Mouse (Mus musculus) megakaryocyte progenitor cell, adult 5-6 weeks (primary cell): ENCODE data around the gene Myof. TPM values are rescaled to one million over a fixed set of nuclear protein-coding genes. Genes with fewer than 3 reads are reported as not detected.
A peak's percentile ranks its signal among the peaks of the same experiment; 100 is the strongest.

ENCODE experiments used
- ATAC-seq: replicated peaks from 2 replicates; pipeline ENCODE4 v1.8.0; 2016; ENCODE audit warnings: mild to moderate bottlenecking, moderate TSS enrichment, inconsistent platforms; ENCODE audit not compliant: poor library complexity
- total RNA-seq, 2 experiments: library from RNA; stranded (forward) in 1 of 2; stranded (reverse) in 1 of 2; fragments of 157-497, 149-512 nt in 1 of 2; fragments of 200-1000 nt in 1 of 2; gene quantifications; 2 replicates each; pipeline versions ENCODE4 v1.2.3 to v1.2.4; 2015 to 2017

Gene Myof
- total RNA-seq, 2 experiments from 2014 or later = 0.71 to 3.5 TPM

DNA sequence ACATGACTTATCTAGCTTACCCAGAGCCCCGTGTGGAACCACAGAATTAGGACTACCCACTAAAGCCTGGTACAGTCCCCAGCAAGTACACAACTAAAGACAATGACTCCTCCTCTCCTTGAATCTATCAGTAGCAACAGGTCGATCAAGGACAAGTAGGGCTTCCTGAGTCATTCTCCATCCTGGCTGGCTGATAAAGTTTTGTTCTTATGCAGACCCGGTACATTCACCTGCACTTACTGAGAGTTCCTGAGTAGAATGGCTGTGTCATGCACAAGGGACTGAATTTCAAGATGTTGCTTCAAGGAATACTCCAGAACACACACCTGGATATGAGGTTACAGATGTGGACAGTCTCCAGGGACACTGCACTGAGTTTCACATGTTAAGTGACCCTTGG, 1.8 kb upstream of the Myof start:
- no peak for ATAC-seq

DNA sequence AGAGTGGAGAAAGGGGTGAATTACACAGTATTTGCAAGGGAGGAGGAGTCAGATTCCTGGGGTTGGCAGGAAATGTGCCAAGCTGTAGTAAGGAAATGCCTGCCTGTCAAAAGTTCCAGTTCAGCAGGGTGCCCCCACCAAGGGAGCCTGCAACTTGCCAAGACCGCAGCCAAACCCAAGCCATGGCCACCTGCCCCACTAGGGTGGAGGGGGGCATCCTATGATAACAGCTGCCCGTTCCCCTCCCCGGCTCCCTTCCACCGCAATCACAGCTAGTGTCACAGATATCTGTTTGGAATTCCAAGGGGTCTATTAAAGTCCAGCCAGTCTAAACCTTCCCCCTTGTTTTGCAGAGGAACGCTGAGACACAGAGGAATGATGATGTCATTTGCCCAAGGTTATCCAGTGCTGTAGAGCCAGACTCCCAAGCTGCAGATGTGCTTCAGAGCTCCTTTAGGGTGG, 1.1 kb downstream of the Myof start:
- ATAC-seq = peak; percentile 65

DNA sequence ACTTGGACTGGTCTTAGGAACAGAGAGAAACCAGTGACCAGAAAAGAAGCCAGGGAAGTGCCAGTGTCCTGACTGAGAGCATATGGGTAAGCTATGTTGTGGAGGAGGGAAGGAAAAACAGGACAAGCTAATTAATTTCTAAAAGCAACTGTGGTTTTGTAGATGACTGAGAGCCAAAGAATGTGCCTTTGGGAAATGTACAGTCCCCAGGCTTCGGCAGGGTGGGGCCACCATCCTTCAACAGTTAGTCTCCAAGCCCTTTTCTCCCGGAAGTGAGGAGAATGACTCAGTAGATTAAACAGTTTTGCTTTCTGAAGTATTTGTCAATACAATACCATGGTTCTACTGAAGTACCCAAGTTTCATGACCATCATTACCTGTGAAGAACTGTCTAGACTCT, 5.1 kb downstream of the Myof start:
- ATAC-seq = no peak

DNA sequence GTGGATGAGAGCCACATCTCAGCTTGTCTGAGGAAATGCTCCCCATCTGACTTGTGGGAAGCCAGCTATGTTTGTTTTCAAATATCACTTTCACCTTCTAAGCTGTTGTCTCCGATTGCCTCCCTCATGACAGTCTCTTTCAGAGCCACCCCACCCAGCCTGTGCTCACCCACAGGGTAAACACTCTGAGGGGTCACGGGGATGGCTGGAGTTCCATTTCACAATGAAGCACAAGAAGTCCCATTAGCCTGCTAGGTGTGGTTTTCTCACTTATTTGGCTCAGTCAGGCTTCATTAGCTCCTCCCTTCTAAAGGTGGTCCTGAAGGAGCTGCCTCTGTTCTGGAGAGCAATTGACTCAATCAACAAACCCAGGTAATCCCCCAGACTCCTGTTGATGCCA, 7.6 kb downstream of the Myof start:
- no peak for ATAC-seq

DNA sequence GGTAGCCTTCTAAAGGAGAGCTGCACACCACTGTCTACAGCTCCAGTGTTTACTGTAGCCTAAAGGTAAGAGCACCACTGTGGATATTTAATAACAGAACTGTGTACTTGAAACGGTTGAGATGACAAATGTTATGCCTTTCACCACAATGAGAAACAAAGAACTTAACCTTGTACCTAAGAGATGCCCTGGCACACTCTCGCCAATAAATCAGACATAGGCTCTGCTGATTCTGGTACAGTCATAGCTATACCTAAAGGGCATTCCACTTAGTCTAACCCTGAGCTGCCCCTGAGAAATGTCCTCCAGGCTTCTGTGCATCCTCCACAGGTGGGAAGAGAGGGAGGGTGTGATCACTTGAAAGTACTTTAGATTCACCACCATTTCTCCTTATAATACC, 8.7 kb downstream of the Myof start:
- no peak for ATAC-seq

DNA sequence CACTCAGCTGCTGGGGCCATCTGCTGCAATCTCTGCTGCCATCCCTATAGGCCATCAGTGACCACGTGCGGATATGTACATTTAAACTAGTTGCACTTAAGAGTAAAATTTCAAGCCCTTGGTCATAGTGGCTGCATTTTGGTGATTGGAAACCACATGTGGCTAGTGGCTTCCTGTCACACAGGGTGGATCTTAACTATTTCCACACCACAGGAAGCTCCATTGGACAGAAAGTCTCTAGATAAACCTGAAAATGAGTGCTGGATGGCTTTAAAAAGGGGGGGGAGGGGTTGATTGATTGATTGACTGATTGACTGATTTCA, 9.7 kb downstream of the Myof start:
- peak; percentile 74 for ATAC-seq

DNA sequence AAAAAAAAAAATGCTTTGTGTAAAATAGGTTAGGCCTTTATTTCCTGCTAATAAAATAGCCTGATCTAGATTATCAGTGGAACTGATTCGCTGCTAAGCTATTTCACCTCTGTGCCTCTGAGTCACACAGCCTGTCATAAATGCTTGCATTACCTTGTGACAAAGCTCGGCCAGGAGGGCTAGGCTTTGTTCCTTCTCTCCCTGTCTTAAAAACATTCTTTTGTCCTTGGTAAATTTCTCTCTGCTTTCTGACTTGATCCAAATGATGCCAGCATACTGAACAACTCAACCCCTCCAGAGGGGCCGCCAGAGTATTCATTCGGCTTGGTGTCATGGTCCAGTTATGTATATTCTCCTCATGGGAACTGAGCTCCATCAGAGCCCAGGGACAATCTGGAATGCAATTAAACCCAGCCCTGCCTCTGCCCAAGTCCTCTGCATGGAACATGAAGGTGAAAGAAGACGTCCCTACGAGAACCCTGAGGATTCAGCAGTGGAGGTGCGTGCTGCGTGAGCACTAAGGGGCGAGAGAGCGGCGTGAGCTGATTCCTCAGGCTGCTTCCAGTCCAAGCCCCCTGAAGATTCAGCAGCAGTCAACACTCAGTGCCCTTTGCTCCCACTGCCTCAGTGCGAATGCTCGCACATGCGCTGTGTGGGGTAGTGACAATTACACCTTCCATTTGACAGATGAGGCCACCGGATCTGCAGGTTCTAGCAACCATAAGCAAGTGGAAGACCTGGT, 10.2 kb downstream of the Myof start:
- no peak for ATAC-seq

DNA sequence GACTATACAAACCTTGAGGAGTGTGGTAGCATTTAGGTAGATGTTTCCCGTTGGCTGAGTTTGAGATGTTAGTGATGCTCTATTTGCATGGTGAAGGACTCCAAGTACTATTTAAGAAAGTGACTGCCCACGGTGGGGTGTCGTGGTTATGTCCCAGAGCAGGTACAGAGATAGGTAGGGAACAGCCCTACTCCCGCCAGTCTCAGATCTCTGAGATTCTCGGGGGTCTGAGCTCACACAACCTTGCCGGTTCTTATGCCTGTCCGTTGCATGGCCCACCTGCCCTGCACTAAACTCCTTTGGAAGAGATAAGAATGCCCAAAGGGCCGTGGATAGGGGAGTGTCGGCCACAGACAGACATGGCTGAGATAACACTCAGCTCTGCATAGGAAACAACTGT, 12.2 kb downstream of the Myof start:
- ATAC-seq = no peak

DNA sequence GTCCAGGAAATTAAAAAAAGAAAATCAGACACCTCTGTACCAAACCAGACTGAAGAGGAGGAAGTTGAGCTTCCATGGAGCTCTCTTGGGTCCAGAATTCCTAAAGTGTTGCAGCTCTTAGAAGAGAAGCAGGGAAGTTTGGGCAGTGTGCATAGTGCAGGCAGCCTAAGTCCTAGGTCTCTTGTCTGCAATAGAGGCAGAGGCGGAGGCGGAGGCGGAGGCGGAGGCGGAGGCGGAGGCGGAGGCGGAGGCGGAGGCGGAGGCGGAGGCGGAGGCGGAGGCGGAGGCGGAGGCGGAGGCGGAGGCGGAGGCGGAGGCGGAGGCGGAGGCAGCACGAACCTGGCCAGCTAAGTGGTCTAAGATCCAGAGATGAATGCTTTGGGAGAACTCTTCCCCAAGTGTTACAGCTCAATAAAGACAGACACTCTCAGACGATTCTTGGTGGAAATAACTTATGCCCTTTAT, 12.7 kb downstream of the Myof start:
- ATAC-seq = peak; percentile 47

DNA sequence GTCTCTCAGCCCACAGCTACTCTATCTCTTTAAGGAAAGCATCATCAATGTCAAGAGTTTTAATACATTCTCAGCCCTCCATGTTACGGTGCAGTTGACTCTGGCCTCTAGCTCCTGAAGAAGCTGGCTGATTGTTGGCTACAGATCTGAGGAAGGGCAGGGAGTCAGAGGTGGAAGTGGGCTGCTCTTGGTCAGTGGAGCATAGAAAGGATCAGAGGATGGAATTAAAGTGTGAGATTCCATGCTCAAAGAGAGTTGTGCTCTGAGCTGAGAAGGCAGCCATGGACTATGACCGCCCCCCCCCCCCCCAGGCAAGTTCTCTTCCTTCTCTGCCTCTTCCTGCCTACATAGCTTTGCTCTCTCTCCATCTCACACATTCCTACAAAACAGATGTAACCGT, 13.5 kb downstream of the Myof start:
- ATAC-seq = no peak

DNA sequence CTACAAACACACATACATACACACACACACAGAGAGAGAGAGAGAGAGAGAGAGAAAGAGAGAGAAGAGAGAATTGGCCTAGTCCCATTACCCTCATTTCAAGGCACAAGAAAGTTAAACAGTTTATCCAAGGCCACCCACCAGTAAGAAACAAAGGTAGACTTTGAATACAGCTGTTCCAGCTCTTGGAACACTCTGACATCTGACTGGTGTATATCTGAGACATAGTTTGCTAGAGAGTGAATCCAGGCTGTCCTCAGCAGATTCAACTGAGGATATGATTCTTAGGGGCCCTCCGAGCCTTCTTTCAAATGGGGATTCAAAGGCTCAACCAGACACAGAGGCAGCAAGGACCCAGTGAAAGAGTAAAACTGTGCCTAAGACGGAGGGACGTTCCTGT, 14.1 kb downstream of the Myof start:
- ATAC-seq = no peak

DNA sequence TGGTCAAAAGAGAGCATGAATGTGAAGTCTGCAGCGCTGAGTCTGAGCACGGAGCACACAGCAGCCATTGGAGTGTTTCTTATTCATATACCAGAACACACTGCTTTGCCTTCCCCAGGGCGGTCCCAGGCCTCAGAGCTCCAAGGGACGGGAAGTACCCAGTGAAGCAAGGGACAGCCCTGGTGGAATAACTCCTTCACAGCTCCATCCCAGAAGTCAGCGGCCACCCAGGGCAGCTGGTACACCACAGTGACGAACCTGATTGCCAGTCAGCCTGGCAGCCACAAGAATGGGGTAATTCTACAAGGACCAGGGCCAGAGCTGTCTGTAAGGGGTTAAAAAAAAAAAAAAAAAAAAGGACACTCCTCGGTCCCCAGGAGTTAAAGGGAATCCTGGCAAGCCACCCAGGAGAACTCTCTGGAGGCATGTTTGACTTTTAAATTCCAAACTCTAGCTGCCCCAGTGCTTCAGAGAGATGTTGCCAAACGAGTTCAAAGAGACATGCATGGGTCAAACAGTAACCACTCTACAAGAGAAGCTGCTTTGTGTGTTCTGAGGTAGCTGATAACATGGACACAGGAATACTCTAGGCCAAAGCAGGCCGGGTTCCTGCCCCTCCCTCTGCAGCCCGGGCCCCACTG, 15.4 kb downstream of the Myof start:
- ATAC-seq = no peak

DNA sequence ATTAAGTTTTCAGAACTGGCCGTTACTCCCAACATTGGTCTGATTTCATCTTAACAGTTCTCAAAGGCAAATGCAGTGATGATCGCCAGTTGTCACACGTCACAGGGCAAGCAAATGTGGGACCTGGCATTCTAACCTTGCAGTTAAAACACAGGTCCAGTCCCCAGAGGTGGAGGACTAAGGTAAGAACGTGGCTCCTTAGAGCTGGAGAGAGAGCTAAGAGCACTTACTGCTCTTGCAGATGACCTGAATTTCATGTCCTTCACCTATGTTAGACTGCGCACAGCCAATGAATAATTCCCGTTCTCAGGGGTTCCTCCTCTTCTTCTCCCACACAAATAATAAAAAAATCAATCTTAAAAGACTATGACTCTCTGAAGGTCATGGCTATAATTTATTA, 16.0 kb downstream of the Myof start:
- no peak for ATAC-seq

DNA sequence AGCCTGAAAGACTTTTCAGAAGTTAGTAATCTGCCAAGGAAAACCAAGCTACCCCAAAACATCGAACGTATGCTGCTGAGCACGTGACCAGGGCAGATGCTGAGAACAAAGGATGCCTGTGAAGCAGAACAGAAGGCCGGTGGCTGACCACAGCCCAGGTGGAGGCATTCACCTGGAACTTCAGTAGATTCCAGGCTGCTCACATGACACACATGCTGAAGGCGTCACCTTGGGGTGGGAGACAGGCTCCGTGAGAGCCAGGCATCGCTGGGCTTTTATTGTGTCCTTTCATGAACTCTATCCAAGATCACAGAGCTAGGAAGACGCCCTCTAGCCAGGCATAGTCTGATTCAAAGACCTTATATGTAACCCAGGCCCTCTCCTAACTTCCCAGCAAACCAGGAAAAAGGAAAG, 17.2 kb downstream of the Myof start:
- no peak for ATAC-seq

DNA sequence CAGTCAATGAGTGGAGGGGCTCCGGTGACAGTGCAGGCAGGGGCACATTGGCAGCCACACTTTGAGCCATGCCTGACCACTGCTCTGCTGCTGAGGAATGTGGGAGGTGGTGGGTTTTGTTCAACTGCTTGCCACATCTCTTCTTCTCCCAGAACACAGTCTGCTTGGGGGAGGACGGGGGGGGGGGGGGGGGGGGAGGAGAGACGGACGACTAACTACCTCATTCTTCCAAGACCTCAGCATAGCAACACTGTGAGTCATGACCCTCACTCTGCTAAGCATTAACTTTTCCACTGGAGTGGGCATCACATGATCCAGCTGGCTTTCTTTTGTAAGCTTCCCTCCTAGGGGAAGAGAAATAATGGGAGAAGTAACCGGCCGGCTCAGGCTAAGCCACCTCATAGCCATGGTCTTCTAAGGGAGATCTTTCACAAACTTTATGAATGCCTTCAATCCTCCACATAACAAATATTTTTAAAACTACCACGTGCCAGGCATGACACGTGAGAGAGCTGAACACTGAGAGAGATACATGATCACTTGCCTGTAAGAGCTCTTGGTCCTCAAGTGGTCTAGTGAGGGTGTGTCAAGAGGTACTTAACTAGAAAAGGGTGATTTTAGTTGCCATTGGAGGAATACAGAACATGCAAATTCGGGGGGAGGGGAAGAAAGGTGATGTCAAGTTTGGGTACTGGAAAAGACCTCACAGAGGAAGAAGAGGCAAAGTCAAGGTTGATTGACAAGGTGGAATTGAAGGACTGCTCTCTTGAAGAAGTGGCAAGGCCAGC, 17.9 kb downstream of the Myof start:
- ATAC-seq = peak; percentile 56

DNA sequence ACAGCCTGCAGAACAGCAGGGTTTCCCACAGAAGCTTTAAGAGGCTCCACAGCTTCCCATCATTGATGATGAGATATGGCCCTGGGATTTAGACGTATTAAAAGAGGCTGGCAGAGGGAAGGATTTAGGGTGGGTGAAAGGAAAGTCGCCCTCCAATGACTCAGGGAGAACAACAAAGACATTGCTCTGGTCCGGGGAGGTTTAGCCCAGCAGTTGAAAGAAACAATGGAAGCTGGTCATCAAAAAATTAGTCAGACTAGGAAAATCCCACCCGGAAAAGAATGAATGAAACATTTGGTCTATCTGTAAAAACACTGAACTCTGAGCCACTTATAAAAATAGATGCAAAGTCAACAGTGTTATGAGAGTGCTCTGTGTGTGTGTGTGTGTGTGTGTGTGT, 19.8 kb downstream of the Myof start:
- no peak for ATAC-seq

DNA sequence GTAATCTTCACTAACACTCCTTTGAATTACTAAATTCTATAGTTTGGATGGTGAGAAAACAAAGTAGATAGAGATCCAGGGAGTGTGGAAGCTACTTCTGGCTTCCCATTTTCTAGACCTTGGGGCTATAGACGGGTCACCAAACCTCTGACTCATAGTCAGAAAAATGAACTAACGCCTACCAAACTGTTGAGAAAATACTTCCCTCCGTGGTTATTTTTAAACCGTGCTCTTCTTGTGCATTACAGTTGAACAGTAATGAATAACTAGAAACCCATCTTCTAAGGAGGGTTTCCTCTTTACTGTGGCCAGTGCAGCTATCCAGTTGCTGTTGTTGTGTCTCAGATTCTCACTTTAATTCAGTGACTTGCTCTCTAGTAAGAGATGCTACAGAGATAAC, 20.7 kb downstream of the Myof start:
- ATAC-seq = peak; percentile 63

DNA sequence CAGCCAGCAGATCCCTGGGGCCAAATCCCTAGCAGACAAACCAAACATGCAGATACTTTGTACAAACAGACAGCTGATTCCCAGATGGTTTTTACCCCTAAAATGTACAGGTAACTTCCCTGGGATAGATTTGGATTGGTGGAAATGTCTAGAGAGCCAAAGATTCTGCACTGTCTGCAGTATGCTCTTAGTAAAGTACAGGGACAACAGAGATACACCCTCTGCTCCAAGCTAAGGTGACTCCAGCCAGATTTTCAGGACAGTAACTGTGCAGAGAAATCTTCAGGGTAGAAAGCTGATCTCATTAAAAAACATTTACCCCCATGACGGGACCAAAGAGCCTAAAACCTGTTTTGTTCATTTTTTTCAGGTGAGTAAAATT, 27.5 kb downstream of the Myof start:
- ATAC-seq = no peak

DNA sequence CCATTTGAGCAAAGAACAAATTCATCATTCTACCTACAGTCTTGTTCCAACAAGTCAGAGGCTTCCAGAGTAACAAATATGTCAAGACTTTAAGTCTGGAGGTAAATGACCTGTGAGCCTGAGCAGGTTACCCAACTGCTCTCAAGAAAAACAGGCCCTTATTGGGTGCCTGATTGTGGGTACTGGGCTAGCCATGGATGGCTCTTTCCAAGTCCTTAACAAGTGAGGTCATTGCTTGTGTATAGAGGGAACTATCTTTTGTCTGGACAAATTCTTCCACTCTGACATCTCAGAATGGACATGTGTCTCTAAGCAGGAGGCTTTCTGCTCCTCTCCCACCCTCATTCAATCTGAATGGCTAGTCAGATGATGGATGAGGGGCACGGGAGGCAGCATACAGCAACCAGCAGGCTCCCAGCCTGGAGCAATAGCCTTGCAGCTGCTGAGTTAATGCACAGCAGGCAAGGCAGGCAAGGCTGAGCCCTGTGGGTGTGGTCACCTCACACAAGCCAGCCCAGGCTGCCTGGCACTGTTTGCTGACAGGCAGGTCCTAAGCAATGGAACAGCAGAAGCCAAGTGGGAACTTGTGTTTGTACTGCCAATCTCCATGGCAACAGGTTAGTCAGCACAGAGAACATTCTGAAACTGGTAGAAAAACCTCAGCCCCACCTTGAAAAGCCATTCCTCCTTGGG, 28.1 kb downstream of the Myof start:
- peak; percentile 80 for ATAC-seq

DNA sequence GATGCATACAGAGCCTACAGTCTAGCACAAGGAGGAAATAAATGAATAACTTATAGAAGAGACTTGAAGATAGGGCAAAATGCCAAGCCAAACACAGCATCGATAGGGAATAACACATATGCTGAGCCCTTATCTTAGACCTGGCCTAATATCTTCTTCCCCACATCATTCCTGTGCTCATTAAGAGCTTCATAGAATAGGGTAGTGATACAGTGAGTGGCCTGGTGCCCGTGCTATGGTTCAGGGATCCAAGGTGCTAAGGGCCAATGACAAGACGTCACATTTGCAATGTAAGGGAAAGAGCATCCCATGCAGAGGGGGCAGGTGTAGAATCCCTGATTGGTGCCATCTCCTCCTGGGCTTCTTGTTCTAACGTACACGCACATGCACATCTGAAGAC, 28.9 kb downstream of the Myof start:
- ATAC-seq = no peak

DNA sequence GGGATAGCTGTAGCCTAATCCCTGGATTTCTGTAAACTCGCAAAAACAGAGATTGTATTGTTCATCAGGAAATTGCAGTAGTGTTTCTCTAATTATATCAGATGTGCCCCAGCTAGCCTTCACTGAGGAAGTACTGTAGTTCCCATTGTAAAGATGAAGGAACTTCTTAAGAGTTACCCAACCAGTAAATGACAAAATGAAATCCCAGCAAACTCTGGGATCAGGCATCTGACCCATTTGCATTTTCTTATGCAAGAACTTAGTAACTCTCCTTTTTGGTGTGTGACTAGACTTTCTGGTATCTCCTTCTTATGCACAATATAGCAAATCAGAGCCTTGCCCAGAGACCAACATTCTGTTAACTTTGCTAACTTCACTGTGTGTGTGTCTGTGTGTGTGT, 32.0 kb downstream of the Myof start:
- ATAC-seq = peak; percentile 67
